Mouse (Mus musculus): ENCODE measurements around the gene Ajap1.

Gene Ajap1

GRCm38 (mm10) chr4:153482459-153483338, at the start of gene Ajap1:
Gene Ajap1 (minus strand): TSS chr4:153482811.
- no peak for DNase-seq

- no peak for DNase-seq
These were observed 47.9 kb upstream of the Ajap1 start for GRCm38 (mm10) chr4:153530536-153530935.

GRCm38 (mm10) chr4:153521601-153522000, 39.0 kb upstream of the Ajap1 start:
- no peak for DNase-seq

GRCm38 (mm10) chr4:153519888-153520287, 37.3 kb upstream of the Ajap1 start:
- no peak for DNase-seq

- no peak for DNase-seq
These were observed 36.7 kb upstream of the Ajap1 start for GRCm38 (mm10) chr4:153519289-153519688.

GRCm38 (mm10) chr4:153515786-153516185, 33.2 kb upstream of the Ajap1 start:
- no peak for DNase-seq

GRCm38 (mm10) chr4:153514071-153514470, 31.5 kb upstream of the Ajap1 start:
- no peak for DNase-seq

- DNase-seq = no peak
These were observed 28.9 kb upstream of the Ajap1 start for GRCm38 (mm10) chr4:153511530-153511929.

GRCm38 (mm10) chr4:153501936-153502335, 19.3 kb upstream of the Ajap1 start:
- DNase-seq = no peak

GRCm38 (mm10) chr4:153492444-153492843, 9.8 kb upstream of the Ajap1 start:
- no peak for DNase-seq

- no peak for DNase-seq
These were observed 6.5 kb upstream of the Ajap1 start for GRCm38 (mm10) chr4:153489116-153489515.

GRCm38 (mm10) chr4:153485913-153486312, 3.3 kb upstream of the Ajap1 start:
- DNase-seq = no peak

GRCm38 (mm10) chr4:153484392-153484791, 1.8 kb upstream of the Ajap1 start:
- no peak for DNase-seq

GRCm38 (mm10) chr4:153481361-153482234, 1.0 kb downstream of the Ajap1 start:
- DNase-seq = no peak

- DNase-seq = no peak
These were observed 1.9 kb downstream of the Ajap1 start for GRCm38 (mm10) chr4:153480551-153481262.

- no peak for DNase-seq
These were observed 3.5 kb downstream of the Ajap1 start for GRCm38 (mm10) chr4:153479144-153479543.

- no peak for DNase-seq
These were observed 8.9 kb downstream of the Ajap1 start for GRCm38 (mm10) chr4:153473480-153474252.

GRCm38 (mm10) chr4:153469712-153470111, 12.9 kb downstream of the Ajap1 start:
- DNase-seq = no peak

GRCm38 (mm10) chr4:153459934-153460333, 22.7 kb downstream of the Ajap1 start:
- no peak for DNase-seq

GRCm38 (mm10) chr4:153459503-153459902, 23.1 kb downstream of the Ajap1 start:
- no peak for DNase-seq

- no peak for DNase-seq
These were observed 23.8 kb downstream of the Ajap1 start for GRCm38 (mm10) chr4:153458821-153459220.

GRCm38 (mm10) chr4:153453496-153453895, 29.1 kb downstream of the Ajap1 start:
- no peak for DNase-seq
